Mouse (Mus musculus) liver, adult 2 months (tissue): ENCODE data around the gene A230050P20Rik. TPM values are rescaled to one million over a fixed set of nuclear protein-coding genes. Genes with fewer than 3 reads are reported as not detected.

ENCODE experiments used
- DNase-seq: peaks from one replicate; pipeline ENCODE4 v3.0.0-alpha.2; 2011; ENCODE audit warnings: low read depth, low spot score; ENCODE audit errors: extremely low read depth
- H3K27ac ChIP-seq: fragments of 200-500 bp; replicated peaks from 2 replicates; pipeline ENCODE4 v1.5.1; 2012; ENCODE audit warnings: low read depth, mild to moderate bottlenecking, control low read depth, inconsistent platforms, low read length; ENCODE audit not compliant: insufficient read depth
- H3K27me3 ChIP-seq: fragments of 200-500 bp; 2 replicates; pipeline ENCODE4 v1.6.1; 2012; ENCODE audit warnings: mild to moderate bottlenecking, moderate library complexity, low read length, inconsistent platforms; ENCODE audit not compliant: control insufficient read depth, insufficient read depth
- H3K36me3 ChIP-seq: fragments of 200-500 bp; 2 replicates; pipeline ENCODE4 v1.6.1; 2012; ENCODE audit warnings: low read length, inconsistent platforms; ENCODE audit not compliant: control insufficient read depth, insufficient read depth
- H3K4me1 ChIP-seq: fragments of 200-500 bp; 2 replicates; pipeline ENCODE4 v1.6.1; 2011; ENCODE audit warnings: low read length; ENCODE audit not compliant: control insufficient read depth, insufficient read depth
- H3K4me3 ChIP-seq: fragments of 200-500 bp; 2 replicates; pipeline ENCODE4 v1.5.1; 2011; ENCODE audit warnings: low read depth, mild to moderate bottlenecking, control low read depth, low read length, moderate library complexity; ENCODE audit not compliant: insufficient read depth
- H3K79me2 ChIP-seq: fragments of 200-500 bp; 2 replicates; pipeline ENCODE4 v1.6.1; 2012; ENCODE audit warnings: inconsistent platforms, mild to moderate bottlenecking, low read length, moderate library complexity; ENCODE audit not compliant: control insufficient read depth, insufficient read depth
- H3K9ac ChIP-seq: fragments of 200-500 bp; 2 replicates; pipeline ENCODE4 v1.6.1; 2012; ENCODE audit warnings: low read depth, mild to moderate bottlenecking, control low read depth, inconsistent platforms, low read length
- CTCF ChIP-seq: fragments of 200-500 bp; IDR thresholded peaks from 2 replicates; pipeline ENCODE4 v1.5.1; 2011; ENCODE audit warnings: low read depth, low read length, control low read depth
- POLR2A ChIP-seq: fragments of 200-500 bp; IDR thresholded peaks from 2 replicates; pipeline ENCODE4 v1.6.1; 2011; ENCODE audit warnings: low read length, control low read depth; ENCODE audit not compliant: insufficient read depth; ENCODE audit errors: extremely low read depth
- WGBS: fragments of 180-500 bp; shearing (Covaris S2); methylation state at CpG from one replicate; pipeline ENCODE4 v1.1.7; 2018; 5-methylcytosine and 5-hydroxymethylcytosine counted together
- polyA plus RNA-seq: library from polyadenylated mRNA; depleted of rRNA; stranded (reverse); fragments of >200 nt; gene quantifications from 2 replicates; pipeline ENCODE4 v1.2.3, GENCODE M21; 2012
- total RNA-seq: library from RNA; depleted of rRNA; stranded (reverse); fragments of >200 nt; gene quantifications from 2 replicates; pipeline ENCODE4 v1.2.3, GENCODE M21; 2014

A230050P20Rik gene
- total and polyA plus RNA-seq, 2 experiments: 14.8 to 186 TPM

GRCm38 (mm10) chr9:20866879-20867278, 1.6 kb upstream of the A230050P20Rik start:
- peak; percentile 88 for DNase-seq
- H3K9ac ChIP-seq: no peak overlapping the region
- TF ChIP-seq POLR2A (no peak), CTCF (no peak)
- H3K36me3 ChIP-seq: peaks cover 6% of the 10 kb centered on the region
- 35% methylated on average over 3 of the region's 3 CpGs for WGBS
- peaks cover 6% of the 10 kb centered on the region; the same call in 1 of the 2 replicates for H3K79me2 ChIP-seq
- H3K27ac ChIP-seq: peak overlapping the region; percentile 98
- no peaks in the 10 kb centered on the region for H3K27me3 ChIP-seq
- peaks cover 40% of the 10 kb centered on the region for H3K4me1 ChIP-seq
- no peak overlapping the region for H3K4me3 ChIP-seq

GRCm38 (mm10) chr9:20869246-20869645, 804 bp downstream of the A230050P20Rik start:
- no peaks in the 10 kb centered on the region for H3K27me3 ChIP-seq
- peaks cover 14% of the 10 kb centered on the region for H3K36me3 ChIP-seq
- peak overlapping the region; percentile 86 for H3K27ac ChIP-seq
- peak overlapping the region; percentile 82 for H3K4me3 ChIP-seq
- peak overlapping the region; percentile 93 for H3K9ac ChIP-seq
- no peak for TF ChIP-seq POLR2A
- no peak for DNase-seq
- 10% methylated on average over 19 of the region's 19 CpGs for WGBS
- peaks cover 32% of the 10 kb centered on the region for H3K4me1 ChIP-seq
- peaks cover 6% of the 10 kb centered on the region; the same call in 1 of the 2 replicates for H3K79me2 ChIP-seq

GRCm38 (mm10) chr9:20870211-20871173, 2.0 kb downstream of the A230050P20Rik start:
- Histone ChIP-seq H3K4me3 (no peak overlapping the region), H3K36me3 (peaks cover 14% of the 10 kb centered on the region), H3K9ac (no peak overlapping the region), H3K27ac (0 out of 2 replicates have a peak overlapping the region, but pooled peaks have one; percentile 86), H3K4me1 (peaks cover 24% of the 10 kb centered on the region), H3K79me2 (peaks cover 6% of the 10 kb centered on the region; the same call in 1 of the 2 replicates), H3K27me3 (no peaks in the 10 kb centered on the region)
- TF ChIP-seq POLR2A (no peak), CTCF (peak; percentile 46)
- WGBS: 73% methylated on average over 12 of the region's 12 CpGs
- peak; percentile 58 for DNase-seq

GRCm38 (mm10) chr9:20872991-20873390, 4.5 kb downstream of the A230050P20Rik start:
- no peak for TF ChIP-seq POLR2A
- no peak for TF ChIP-seq CTCF
- no peaks in the 10 kb centered on the region for H3K27me3 ChIP-seq
- H3K4me1 ChIP-seq: peaks cover 14% of the 10 kb centered on the region
- H3K79me2 ChIP-seq: peaks cover 6% of the 10 kb centered on the region; the same call in 1 of the 2 replicates
- no peak overlapping the region for H3K9ac ChIP-seq
- no peak overlapping the region for H3K27ac ChIP-seq
- peaks cover 14% of the 10 kb centered on the region for H3K36me3 ChIP-seq
- WGBS: 86% methylated on average over 10 of the region's 10 CpGs
- no peak for DNase-seq
- H3K4me3 ChIP-seq: no peak overlapping the region

- peaks cover 14% of the 10 kb centered on the region for H3K4me1 ChIP-seq
- no peaks in the 10 kb centered on the region for H3K27me3 ChIP-seq
- peaks cover 14% of the 10 kb centered on the region for H3K36me3 ChIP-seq
- TF ChIP-seq POLR2A (no peak), CTCF (no peak)
- H3K79me2 ChIP-seq: peaks cover 5% of the 10 kb centered on the region; the same call in 1 of the 2 replicates
- DNase-seq: no peak
- H3K9ac ChIP-seq: no peak overlapping the region
- no peak overlapping the region for H3K4me3 ChIP-seq
- WGBS: 89% methylated on average over 12 of the region's 12 CpGs
- no peak overlapping the region for H3K27ac ChIP-seq
Measured at GRCm38 (mm10) chr9:20873521-20873920, 5.1 kb downstream of the A230050P20Rik start.
